Mouse (Mus musculus): ENCODE data around the gene Hmgn3. TPM values are rescaled to one million over a fixed set of nuclear protein-coding genes. Genes with fewer than 3 reads are reported as not detected.
"Not testable (repeated sequence)": the region's sequence is repeated elsewhere in the genome, so short reads cannot be mapped to it uniquely, and the experiment has no call there.

Gene Hmgn3
- total RNA-seq (2021), result 10 to 100 TPM; 97.0 to 97.7 TPM
- long read RNA-seq, experiment 1, transcript Hmgn3-202 (6 exons, 983 nt), result minor isoform, 22 of 145 reads
- long read RNA-seq, experiment 1, transcript Hmgn3-201 (6 exons, 862 nt), result major isoform, 68 of 145 reads
- long read RNA-seq, experiment 1, transcript Hmgn3-203 (5 exons, 1,391 nt), result minor isoform, 33 of 145 reads
- long read RNA-seq, experiment 1, partial matches to known transcripts, result 13 of 145 reads
- long read RNA-seq, experiment 1, other reads (novel, unspliced or antisense), result 7 of 145 reads
- long read RNA-seq, experiment 2, transcript Hmgn3-201 (6 exons, 862 nt), result minor isoform, 45 of 137 reads
- long read RNA-seq, experiment 2, transcript Hmgn3-202 (6 exons, 983 nt), result minor isoform, 11 of 137 reads
- long read RNA-seq, experiment 2, transcript Hmgn3-203 (5 exons, 1,391 nt), result major isoform, 57 of 137 reads
- long read RNA-seq, experiment 2, partial matches to known transcripts, result 14 of 137 reads
- long read RNA-seq, experiment 2, other reads (novel, unspliced or antisense), result 7 of 137 reads

DNA sequence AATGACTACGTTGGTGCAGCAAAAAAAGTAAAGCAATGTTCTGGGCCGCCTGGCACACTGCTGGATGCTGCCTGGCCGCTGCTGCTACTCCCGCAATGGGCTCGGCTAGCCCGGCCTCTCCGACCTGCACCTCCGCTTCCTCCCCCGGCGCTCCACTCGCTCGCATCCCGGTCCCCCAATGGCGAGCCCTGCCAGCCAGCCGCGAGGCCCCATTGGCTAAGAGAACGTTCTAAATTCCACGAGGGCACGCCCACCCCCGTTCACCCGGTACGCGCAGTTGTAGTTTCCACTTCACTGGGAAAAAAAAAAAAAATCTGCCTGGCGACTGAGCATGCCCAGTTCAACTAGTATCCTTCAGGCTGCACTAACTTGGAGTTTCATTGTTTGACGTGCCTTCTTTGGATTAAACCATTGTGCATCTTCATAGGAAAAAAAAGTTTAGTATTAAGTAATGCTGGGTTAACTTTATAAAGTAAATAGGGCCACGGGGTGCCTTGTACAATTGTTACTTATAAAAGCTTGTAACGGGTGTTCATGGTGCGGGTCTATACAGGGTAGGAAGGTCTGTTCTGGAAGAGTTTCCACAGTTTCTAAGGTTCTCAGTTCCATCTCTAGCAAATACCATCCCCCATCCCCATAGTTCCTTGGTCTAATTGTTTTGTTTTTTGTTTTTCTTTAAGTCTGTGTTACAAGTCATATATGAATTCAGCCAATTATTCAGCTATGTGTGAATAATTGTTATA is at the start of gene Hmgn3:
Gene Hmgn3 (minus strand): TSS at position 240 of the 743 bp plus-strand sequence.
- intact Hi-C loops (cut with DNase I), result loop anchor here (1.0 to 10.0 kb wide), 2 partner anchors 171 to 178 kb away; partner anchors contain the start of gene Phip
- DNase-seq (ENCODE audit: low spot score in 2 of 2), result peak; percentile 95 to 97

- no peak for DNase-seq (ENCODE audit: low spot score in 2 of 2)
- intact Hi-C loops (cut with DNase I), result no loop called here
Measured at GRCm38 (mm10) chr9:83195765-83196164, 49.3 kb upstream of the Hmgn3 start.

- no peak for DNase-seq (ENCODE audit: low spot score in 2 of 2)
- intact Hi-C loops (cut with DNase I), result no loop called here
Measured at GRCm38 (mm10) chr9:83195007-83195406, 48.5 kb upstream of the Hmgn3 start.

DNA sequence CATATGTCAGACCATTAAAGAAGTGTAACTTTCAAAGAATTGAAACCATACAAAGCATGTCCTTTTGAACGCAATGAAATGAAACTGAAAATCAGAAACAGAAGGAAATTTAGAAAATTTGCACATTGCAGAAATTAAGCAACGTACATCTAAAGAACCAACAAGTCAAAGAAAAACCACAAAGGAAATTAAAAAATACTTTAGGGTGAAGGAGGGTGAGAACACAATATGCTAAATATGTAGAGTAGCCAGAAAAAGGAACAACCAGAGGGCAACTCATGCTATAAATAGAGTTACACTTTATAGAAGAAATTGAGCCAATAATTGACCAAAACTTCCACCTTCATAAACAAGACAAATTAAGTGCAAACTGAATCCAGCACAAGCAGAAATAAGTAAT is 41.3 kb upstream of the Hmgn3 start:
- DNase-seq (ENCODE audit: low spot score in 2 of 2), result no peak
- intact Hi-C loops (cut with DNase I), result no loop called here

DNA sequence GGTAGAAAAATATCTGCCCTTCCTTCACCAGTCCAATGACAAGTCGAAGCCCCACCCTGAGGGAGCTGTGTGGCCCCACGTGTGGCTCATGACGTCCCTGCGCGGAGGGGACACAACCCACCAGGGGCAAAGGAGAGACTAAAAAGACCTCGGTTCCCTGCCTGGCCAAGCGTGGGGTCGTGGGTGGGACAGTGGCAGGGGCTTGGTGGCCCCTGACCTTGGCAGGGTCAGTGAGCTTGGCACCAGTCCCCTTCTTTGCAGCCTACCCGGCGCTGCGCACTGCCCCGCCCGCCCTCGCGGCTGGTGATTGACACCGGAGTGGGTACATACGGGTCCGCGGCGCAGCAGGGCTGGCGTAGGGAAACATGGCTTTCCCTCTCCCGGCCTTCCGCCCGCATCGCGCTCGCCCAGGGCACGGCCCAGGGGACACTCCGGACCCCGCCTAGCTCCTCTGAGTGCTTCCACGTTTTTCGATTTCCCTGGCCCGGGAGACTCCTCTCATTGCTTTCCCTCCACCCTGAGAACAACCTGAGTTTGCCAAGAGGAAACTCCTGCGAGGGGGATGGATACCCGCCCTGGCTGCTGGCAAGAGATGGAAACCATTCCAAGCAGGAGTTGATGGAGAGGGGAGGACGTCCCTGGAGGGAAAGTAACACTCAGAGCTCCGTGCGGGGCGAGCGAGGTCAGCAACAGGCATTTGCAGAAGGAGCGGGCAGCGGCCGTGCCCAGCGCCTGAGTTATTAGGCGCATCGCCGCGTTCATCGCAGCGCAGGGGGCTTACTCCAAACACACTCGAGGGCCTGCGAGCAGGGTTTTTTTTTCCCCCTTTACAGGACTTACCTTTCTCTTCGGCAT is 667 bp downstream of the Hmgn3 start:
- DNase-seq (ENCODE audit: low spot score in 2 of 2), result peak; percentile 75 to 77
- intact Hi-C loops (cut with DNase I), result loop anchor here (1.0 to 10.0 kb wide), 2 partner anchors 171 to 179 kb away; partner anchors contain the start of gene Phip

GRCm38 (mm10) chr9:83129831-83130230 is 16.7 kb downstream of the Hmgn3 start:
- intact Hi-C loops (cut with DNase I), result no loop called here
- no peak for DNase-seq (ENCODE audit: low spot score in 2 of 2)

DNA sequence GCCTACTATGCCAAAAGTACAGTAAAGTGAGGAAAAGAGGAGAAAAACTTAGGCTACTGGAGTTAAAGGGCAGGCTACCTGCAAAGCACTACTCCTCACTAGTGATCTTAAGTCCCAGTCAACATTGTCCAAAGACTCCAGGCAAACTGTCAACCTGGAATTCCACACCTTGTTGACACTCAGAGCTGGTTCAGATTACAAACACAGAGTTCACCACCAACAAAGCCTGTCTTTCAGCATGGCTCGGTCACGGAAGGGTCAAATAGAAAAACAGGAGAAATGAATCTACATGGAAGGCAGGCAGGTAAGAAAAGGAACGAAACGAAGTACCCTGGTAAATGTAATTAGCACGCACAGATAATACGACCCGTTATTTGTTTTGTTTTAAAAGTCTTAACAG is 18.6 kb downstream of the Hmgn3 start:
- DNase-seq (ENCODE audit: low spot score in 2 of 2), result no peak
- intact Hi-C loops (cut with DNase I), result no loop called here

- DNase-seq (ENCODE audit: low spot score in 2 of 2); intact Hi-C loops (cut with DNase I): not testable (repeated sequence)
Measured at GRCm38 (mm10) chr9:83126482-83126881, 20.0 kb downstream of the Hmgn3 start.

- DNase-seq (ENCODE audit: low spot score in 2 of 2), result no peak
- intact Hi-C loops (cut with DNase I), result no loop called here
Measured at GRCm38 (mm10) chr9:83119211-83119610, 27.3 kb downstream of the Hmgn3 start.

- no peak for DNase-seq (ENCODE audit: low spot score in 2 of 2)
- intact Hi-C loops (cut with DNase I), result no loop called here
Measured at GRCm38 (mm10) chr9:83117486-83117885, 29.0 kb downstream of the Hmgn3 start.

GRCm38 (mm10) chr9:83116774-83117474 is 29.6 kb downstream of the Hmgn3 start:
- no peak for DNase-seq (ENCODE audit: low spot score in 2 of 2)
- intact Hi-C loops (cut with DNase I), result no loop called here

GRCm38 (mm10) chr9:83115676-83116075 is 30.8 kb downstream of the Hmgn3 start:
- intact Hi-C loops (cut with DNase I), result no loop called here
- no peak for DNase-seq (ENCODE audit: low spot score in 2 of 2)

GRCm38 (mm10) chr9:83113800-83114217 is 32.7 kb downstream of the Hmgn3 start:
- no peak for DNase-seq (ENCODE audit: low spot score in 2 of 2)
- intact Hi-C loops (cut with DNase I), result no loop called here

DNA sequence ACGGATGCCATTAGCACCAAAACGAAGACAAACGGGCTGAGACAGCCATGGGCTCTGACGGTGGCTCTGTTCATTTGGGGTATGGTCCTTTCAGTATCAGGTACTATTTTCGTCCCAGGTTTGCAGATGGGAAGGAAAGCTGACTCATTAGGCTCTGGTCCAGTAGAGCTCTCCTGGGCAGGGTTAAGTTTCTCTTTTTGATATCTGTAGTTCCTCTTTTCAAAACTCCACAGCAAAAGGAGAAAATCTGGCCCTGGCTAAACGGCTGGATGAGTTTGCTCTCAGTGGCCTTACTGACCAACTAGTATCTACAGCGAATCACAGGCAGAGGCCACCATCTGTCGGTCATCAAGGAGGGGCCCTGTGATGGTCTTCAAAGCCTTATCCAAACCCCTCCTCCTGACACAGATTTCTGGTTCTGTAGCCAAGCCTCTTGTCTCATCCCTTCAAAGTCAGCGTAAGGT is 34.1 kb downstream of the Hmgn3 start:
- intact Hi-C loops (cut with DNase I), result no loop called here
- DNase-seq (ENCODE audit: low spot score in 2 of 2), result no peak

GRCm38 (mm10) chr9:83111789-83112188 is 34.7 kb downstream of the Hmgn3 start:
- intact Hi-C loops (cut with DNase I), result no loop called here

GRCm38 (mm10) chr9:83111117-83111686 is 35.3 kb downstream of the Hmgn3 start:
- DNase-seq (ENCODE audit: low spot score in 2 of 2), result no peak
- intact Hi-C loops (cut with DNase I), result no loop called here

More at GRCm38 (mm10) chr9:83111789-83112188, 34.7 kb downstream of the Hmgn3 start:
- no peak for DNase-seq (ENCODE audit: low spot score in 2 of 2)

DNA sequence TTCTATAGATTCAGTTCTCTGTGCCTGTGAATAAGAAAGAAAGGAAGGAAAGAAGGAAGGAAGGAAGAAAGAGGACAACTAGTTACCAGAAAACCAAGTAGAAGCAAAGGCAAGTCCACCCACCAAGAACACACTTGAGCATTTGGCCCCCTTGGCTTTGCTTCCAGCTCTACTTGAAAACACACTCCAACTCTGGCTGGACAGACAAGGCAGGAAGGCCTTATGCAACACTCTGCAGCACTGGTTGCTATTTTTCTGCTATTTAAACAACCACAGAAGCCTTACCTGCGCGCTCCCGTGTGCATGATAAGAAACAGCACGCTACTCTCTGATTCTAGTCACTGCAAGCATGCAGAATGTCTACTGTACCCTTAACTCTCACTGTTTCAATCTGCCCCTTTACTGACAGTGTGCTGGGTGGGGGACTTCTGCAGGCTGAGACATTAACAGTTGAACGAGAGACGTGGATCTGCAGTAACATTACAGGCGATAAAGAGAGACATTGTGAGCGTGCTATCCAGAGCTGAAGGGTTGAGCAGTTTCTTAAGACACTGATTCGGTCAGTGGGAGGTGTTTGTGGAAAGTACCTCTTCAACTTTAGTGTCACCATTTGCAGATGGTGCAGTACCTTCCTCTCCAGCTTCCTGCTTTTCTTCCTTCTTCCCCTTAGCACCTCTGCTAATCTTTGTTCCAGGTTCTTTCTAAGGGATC is 35.9 kb downstream of the Hmgn3 start:
- intact Hi-C loops (cut with DNase I), result no loop called here
- no peak for DNase-seq (ENCODE audit: low spot score in 2 of 2)

DNA sequence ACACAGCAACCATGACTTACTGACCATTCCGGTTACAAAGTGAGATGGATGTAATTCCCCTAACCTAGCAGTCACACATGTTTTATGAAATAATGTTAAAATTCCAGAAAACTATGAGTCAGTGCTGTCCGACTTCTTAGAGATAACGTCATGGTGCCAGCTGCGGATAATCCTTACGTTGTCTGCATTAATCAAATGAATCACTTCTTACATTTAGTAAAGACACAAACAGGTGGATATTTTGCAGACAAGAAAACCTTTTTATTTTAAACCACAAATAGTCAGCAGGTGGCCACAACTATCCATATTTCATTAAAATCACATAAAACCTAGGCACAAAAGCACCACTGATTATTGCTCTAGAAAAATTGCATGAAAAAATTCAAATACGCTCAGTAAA is 36.8 kb downstream of the Hmgn3 start:
- intact Hi-C loops (cut with DNase I), result no loop called here

More for the DNA sequence above, 36.8 kb downstream of the Hmgn3 start:
- DNase-seq (ENCODE audit: low spot score in 2 of 2), result no peak
